Mouse (Mus musculus) stomach, postnatal 0 days (tissue): ENCODE data around the gene Opcml. TPM values are rescaled to one million over a fixed set of nuclear protein-coding genes. Genes with fewer than 3 reads are reported as not detected.

Experiments
- ATAC-seq: fragments of 200-750 bp; cut with Nextera tagmentation; 2 replicates; pipeline ENCODE4 v1.8.0; 2017; ENCODE audit not compliant: low FRiP score, low TSS enrichment
- DNase-seq: peaks from one replicate; pipeline ENCODE4 v3.0.0-alpha.2; 2016; ENCODE audit warnings: low spot score
- H3K27ac ChIP-seq: fragments of 300-500 bp; sonication (generic); replicated peaks from 2 replicates; pipeline ENCODE4 v1.5.1; 2014; ENCODE audit warnings: mild to moderate bottlenecking, control low read depth
- H3K27me3 ChIP-seq: fragments of 300-500 bp; sonication (generic); 2 replicates; pipeline ENCODE4 v1.6.1; 2014; ENCODE audit warnings: low read length; ENCODE audit not compliant: control insufficient read depth, insufficient read depth
- H3K36me3 ChIP-seq: fragments of 300-500 bp; sonication (generic); 2 replicates; pipeline ENCODE4 v1.6.1; 2014; ENCODE audit warnings: low read length, mixed read lengths; ENCODE audit not compliant: control insufficient read depth, insufficient read depth
- H3K4me1 ChIP-seq: fragments of 300-500 bp; sonication (generic); replicated peaks from 2 replicates; pipeline ENCODE4 v1.6.1; 2014; ENCODE audit warnings: antibody characterized with exemption; ENCODE audit not compliant: control insufficient read depth, insufficient read depth
- H3K4me2 ChIP-seq: fragments of 300-500 bp; sonication (generic); replicated peaks from 2 replicates; pipeline ENCODE4 v1.6.1; 2014; ENCODE audit warnings: low read depth, mild to moderate bottlenecking, control low read depth, moderate library complexity
- H3K4me3 ChIP-seq: fragments of 300-500 bp; sonication (generic); 2 replicates; pipeline ENCODE4 v1.5.1; 2014; ENCODE audit warnings: low read depth, low read length, control low read depth
- H3K9ac ChIP-seq: fragments of 300-500 bp; sonication (generic); 2 replicates; pipeline ENCODE4 v1.6.1; 2014; ENCODE audit warnings: mild to moderate bottlenecking, low read length, control low read depth, mixed read lengths
- H3K9me3 ChIP-seq: fragments of 300-500 bp; sonication (generic); 2 replicates; pipeline ENCODE4 v1.6.1; 2016; ENCODE audit warnings: low read length; ENCODE audit not compliant: control insufficient read depth
- CTCF ChIP-seq: IDR thresholded peaks from 2 replicates; pipeline ENCODE4 v1.5.1; 2016; ENCODE audit warnings: antibody characterized with exemption, low read depth, mild to moderate bottlenecking, moderate library complexity
- EP300 ChIP-seq: optimal IDR thresholded peaks from 2 replicates; pipeline ENCODE3; 2016; ENCODE audit warnings: antibody characterized with exemption
- WGBS: fragments of 180-500 bp; shearing (Covaris S2); extraction: QIAGEN DNeasy Blood & Tissue Kit; methylation state at CpG from one replicate; pipeline ENCODE4 v1.1.7; 2014; 5-methylcytosine and 5-hydroxymethylcytosine counted together
- polyA plus RNA-seq: library from polyadenylated mRNA; unstranded; fragments of >200 nt; fragmentation: Nextera tagmentation; extraction: Ambion mirVana; gene quantifications from 2 replicates; pipeline ENCODE4 v1.2.1, GENCODE M21; 2015

Opcml gene
- polyA plus RNA-seq, 1 experiment from 2014 or later, result 1.1 TPM

GRCm38 (mm10) chr9:28463622-28464021, 673.0 kb downstream of the Opcml start:
- Histone ChIP-seq H3K9me3 (no peaks in the 10 kb centered on the region), H3K9ac (no peak overlapping the region), H3K36me3 (no peaks in the 10 kb centered on the region), H3K4me1 (no peaks in the 10 kb centered on the region), H3K4me3 (no peak overlapping the region), H3K27me3 (no peaks in the 10 kb centered on the region), H3K27ac (no peak overlapping the region), H3K4me2 (no peak overlapping the region)
- ATAC-seq (no peak), DNase-seq (no peak)
- TF ChIP-seq EP300 (no peak), CTCF (no peak)
- WGBS, result 56% methylated on average over 6 of the region's 6 CpGs

- Histone ChIP-seq H3K27ac (no peak overlapping the region), H3K4me1 (no peaks in the 10 kb centered on the region), H3K9me3 (no peaks in the 10 kb centered on the region), H3K4me2 (no peak overlapping the region), H3K36me3 (no peaks in the 10 kb centered on the region), H3K4me3 (no peak overlapping the region), H3K27me3 (no peaks in the 10 kb centered on the region), H3K9ac (no peak overlapping the region)
- ATAC-seq, result no peak
- no peak for DNase-seq
- 73% methylated on average over 6 of the region's 6 CpGs for WGBS
- TF ChIP-seq CTCF (no peak), EP300 (no peak)
Measured at GRCm38 (mm10) chr9:28469419-28469818, 678.8 kb downstream of the Opcml start.

- Histone ChIP-seq H3K4me1 (no peaks in the 10 kb centered on the region), H3K27ac (no peak overlapping the region), H3K4me3 (no peak overlapping the region), H3K4me2 (no peak overlapping the region), H3K9ac (no peak overlapping the region), H3K36me3 (no peaks in the 10 kb centered on the region), H3K9me3 (no peaks in the 10 kb centered on the region), H3K27me3 (no peaks in the 10 kb centered on the region)
- ATAC-seq, result no peak
- TF ChIP-seq CTCF (no peak), EP300 (no peak)
- DNase-seq, result no peak
- WGBS, result 40% methylated on average over 4 of the region's 4 CpGs
Measured at GRCm38 (mm10) chr9:28471501-28471900, 680.9 kb downstream of the Opcml start.

- TF ChIP-seq CTCF (no peak), EP300 (no peak)
- H3K4me3 ChIP-seq, result no peak overlapping the region
- no peaks in the 10 kb centered on the region for H3K36me3 ChIP-seq
- H3K9ac ChIP-seq, result no peak overlapping the region
- no peak overlapping the region for H3K4me2 ChIP-seq
- no peaks in the 10 kb centered on the region for H3K27me3 ChIP-seq
- no peaks in the 10 kb centered on the region for H3K4me1 ChIP-seq
- DNase-seq, result no peak
- ATAC-seq, result no peak
- H3K9me3 ChIP-seq, result no peaks in the 10 kb centered on the region
- 94% methylated on average over 6 of the region's 6 CpGs for WGBS
- no peak overlapping the region for H3K27ac ChIP-seq
Measured at GRCm38 (mm10) chr9:28474586-28474985, 684.0 kb downstream of the Opcml start.

- Histone ChIP-seq H3K9ac (no peak overlapping the region), H3K27me3 (no peaks in the 10 kb centered on the region), H3K4me1 (no peaks in the 10 kb centered on the region), H3K9me3 (no peaks in the 10 kb centered on the region), H3K36me3 (no peaks in the 10 kb centered on the region), H3K4me2 (no peak overlapping the region), H3K4me3 (no peak overlapping the region), H3K27ac (no peak overlapping the region)
- ATAC-seq (no peak), DNase-seq (no peak)
- TF ChIP-seq EP300, result no peak
- TF ChIP-seq CTCF, result no peak
- WGBS, result 59% methylated on average over 4 of the region's 4 CpGs
Measured at GRCm38 (mm10) chr9:28481261-28481660, 690.7 kb downstream of the Opcml start.

- Histone ChIP-seq H3K36me3 (no peaks in the 10 kb centered on the region), H3K27me3 (no peaks in the 10 kb centered on the region), H3K4me3 (no peak overlapping the region), H3K9me3 (no peaks in the 10 kb centered on the region), H3K27ac (no peak overlapping the region), H3K4me1 (no peaks in the 10 kb centered on the region), H3K4me2 (no peak overlapping the region), H3K9ac (no peak overlapping the region)
- WGBS, result 79% methylated on average over 2 of the region's 2 CpGs
- no peak for ATAC-seq
- TF ChIP-seq EP300 (no peak), CTCF (no peak)
- DNase-seq, result no peak
Measured at GRCm38 (mm10) chr9:28488499-28488898, 697.9 kb downstream of the Opcml start.
